Mouse (Mus musculus): ENCODE measurements around the gene Pacsin2. TPM values are rescaled to one million over a fixed set of nuclear protein-coding genes. Genes with fewer than 3 reads are reported as not detected.

Pacsin2 gene
- total RNA-seq, 2 experiments from 2014 or later, result 50.2 to 55.7 TPM

- no peak for DNase-seq (ENCODE audit: low spot score in 2 of 2)
Measured at GRCm38 (mm10) chr15:83338908-83339307, 125.5 kb downstream of the Pacsin2 start.

- DNase-seq (ENCODE audit: low spot score in 2 of 2), result no peak
Measured at GRCm38 (mm10) chr15:83337903-83338870, 126.2 kb downstream of the Pacsin2 start.

GRCm38 (mm10) chr15:83332373-83332772 lies 132.0 kb downstream of the Pacsin2 start:
- DNase-seq (ENCODE audit: low spot score in 2 of 2), result no peak

- DNase-seq (ENCODE audit: low spot score in 2 of 2), result no peak
Measured at GRCm38 (mm10) chr15:83328952-83329351, 135.5 kb downstream of the Pacsin2 start.

Other genes starting within 250 kb of the Pacsin2 start
- gene A4galt, start 212.8 kb downstream of the Pacsin2 start, total RNA-seq (2021), result 1 to 10 TPM; 1.8 to 1.9 TPM
- gene Arfgap3, start 114.4 kb downstream of the Pacsin2 start, total RNA-seq (2021), result 10 to 100 TPM; 17.1 to 21.1 TPM
- 10 to 100 TPM; 37.8 to 39.2 TPM for gene Ttll1, start 46.3 kb upstream of the Pacsin2 start, total RNA-seq (2021)
- under 1 TPM in 1 of 2 experiments, not detected in 1; 0.37 TPM for gene Bik, start 62.3 kb upstream of the Pacsin2 start, total RNA-seq (2021)
- gene Tspo, start 99.0 kb upstream of the Pacsin2 start, total RNA-seq (2021), result 1 to 10 TPM; 2.2 to 4.0 TPM
- gene Mcat, start 99.2 kb upstream of the Pacsin2 start, total RNA-seq (2021), result 10 to 100 TPM; 29.3 to 30.5 TPM
- gene Ttll12, start 130.6 kb upstream of the Pacsin2 start, total RNA-seq (2021), result 10 to 100 TPM; 15.1 TPM

Measured in layer of hippocampus, postnatal 14 days (tissue).